Mouse (Mus musculus): Measurements from ENCODE around the gene Abcc10.
A peak's percentile ranks its signal among the peaks of the same experiment; 100 is the strongest.

Gene Abcc10

DNA sequence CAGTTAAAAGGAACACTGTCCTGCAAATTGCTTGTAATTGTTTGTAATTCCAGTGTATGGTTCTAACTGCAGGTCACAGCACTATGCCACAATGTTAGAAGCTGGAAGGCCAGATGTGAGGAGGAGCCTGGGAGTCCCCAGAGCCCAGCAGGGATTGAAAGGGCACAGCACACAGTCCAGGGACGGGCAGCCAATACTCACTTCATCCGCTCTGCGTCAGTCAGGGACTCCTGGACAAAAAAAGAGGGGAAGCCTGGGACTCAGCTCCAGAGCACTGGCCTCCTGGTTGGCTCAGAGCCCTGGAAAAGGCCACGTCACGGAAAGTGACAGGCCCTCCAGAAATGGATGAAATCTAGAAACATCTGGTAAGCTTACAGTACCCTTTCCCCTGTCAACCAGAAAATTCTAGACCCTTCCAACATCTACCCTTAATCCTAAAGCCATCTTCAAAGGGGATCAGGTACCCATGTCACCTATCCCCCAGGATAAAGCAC, 65.9 kb downstream of the Abcc10 start:
- TF ChIP-seq POU5F1 (IDR thresholded peaks at IDR 0.05; ENCODE audit: borderline replicate concordance, low read length) (no peak), NANOG (IDR thresholded peaks at IDR 0.05; ENCODE audit: borderline replicate concordance, low read length) (no peak), CTCF (conservative IDR thresholded peaks at IDR 0.05; ENCODE audit: low read length) (no peak)
- no peak overlapping the region for H3K4me3 ChIP-seq (replicated peaks; ENCODE audit: low read length)
- H3K36me3 ChIP-seq (ENCODE audit: insufficient read depth, low read length), result peaks cover 95% of the 10 kb centered on the region
- peaks cover 80% of the 10 kb centered on the region for H3K4me1 ChIP-seq (replicated peaks; ENCODE audit: low read depth, low read length)
- no peaks in the 10 kb centered on the region for H3K9me3 ChIP-seq (ENCODE audit: low read length)
- no peaks in the 10 kb centered on the region for H3K27me3 ChIP-seq (ENCODE audit: insufficient read depth, low read length)

GRCm38 (mm10) chr17:46259675-46260074, 68.5 kb downstream of the Abcc10 start:
- TF ChIP-seq NANOG (IDR thresholded peaks at IDR 0.05; ENCODE audit: borderline replicate concordance, low read length), result no peak
- no peak for TF ChIP-seq CTCF (conservative IDR thresholded peaks at IDR 0.05; ENCODE audit: low read length)
- TF ChIP-seq POU5F1 (IDR thresholded peaks at IDR 0.05; ENCODE audit: borderline replicate concordance, low read length), result no peak
- Histone ChIP-seq H3K36me3 (ENCODE audit: insufficient read depth, low read length) (peaks cover 83% of the 10 kb centered on the region), H3K4me1 (replicated peaks; ENCODE audit: low read depth, low read length) (peaks cover 64% of the 10 kb centered on the region), H3K27me3 (ENCODE audit: insufficient read depth, low read length) (peaks cover 15% of the 10 kb centered on the region), H3K4me3 (replicated peaks; ENCODE audit: low read length) (no peak overlapping the region; the same call in 1 of the 2 replicates), H3K9me3 (ENCODE audit: low read length) (no peaks in the 10 kb centered on the region)

DNA sequence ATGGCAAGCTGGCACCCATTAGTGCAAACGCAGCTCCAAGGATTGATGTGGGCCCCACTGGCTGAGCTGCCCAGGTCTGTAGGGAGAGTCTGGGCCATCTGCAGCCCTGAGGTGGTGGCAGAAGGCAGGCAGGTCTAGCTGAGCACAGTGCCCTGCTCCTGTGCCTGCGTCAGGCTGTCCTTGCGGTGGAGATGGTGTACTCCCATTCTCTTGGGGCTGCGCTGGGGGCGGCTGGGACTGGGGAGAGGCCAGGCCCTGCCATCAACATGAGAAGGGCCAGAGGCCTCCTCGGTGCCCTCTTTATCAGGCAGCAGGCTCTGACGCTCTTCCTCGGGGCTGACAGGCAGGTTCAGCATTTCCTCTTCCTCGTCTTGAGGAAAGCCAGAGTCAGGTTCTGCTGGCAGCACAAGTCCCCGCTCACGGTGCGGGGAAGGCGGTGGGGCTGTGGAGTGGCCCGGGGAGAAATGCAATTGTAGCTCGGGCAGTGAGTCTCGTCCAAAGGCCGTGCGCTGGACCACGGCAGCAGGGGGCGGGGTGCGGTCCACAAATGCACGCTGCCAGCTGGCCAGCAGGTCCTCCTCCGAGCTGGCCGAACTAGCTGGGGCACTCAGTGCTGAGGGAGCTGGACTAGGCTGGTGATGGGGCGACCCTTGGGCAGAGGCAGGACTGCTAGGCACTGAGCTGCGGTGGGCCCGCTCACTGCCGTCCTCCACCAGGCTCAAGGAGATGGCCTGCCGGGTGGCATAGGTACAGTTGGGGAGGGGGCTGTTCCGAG, 69.7 kb downstream of the Abcc10 start:
- TF ChIP-seq POU5F1 (IDR thresholded peaks at IDR 0.05; ENCODE audit: borderline replicate concordance, low read length) (no peak), NANOG (IDR thresholded peaks at IDR 0.05; ENCODE audit: borderline replicate concordance, low read length) (no peak), CTCF (conservative IDR thresholded peaks at IDR 0.05; ENCODE audit: low read length) (no peak)
- H3K9me3 ChIP-seq (ENCODE audit: low read length), result no peaks in the 10 kb centered on the region
- H3K4me3 ChIP-seq (replicated peaks; ENCODE audit: low read length), result peak overlapping the region; percentile 66
- H3K27me3 ChIP-seq (ENCODE audit: insufficient read depth, low read length), result peaks cover 24% of the 10 kb centered on the region
- H3K36me3 ChIP-seq (ENCODE audit: insufficient read depth, low read length), result peaks cover 71% of the 10 kb centered on the region
- peaks cover 67% of the 10 kb centered on the region for H3K4me1 ChIP-seq (replicated peaks; ENCODE audit: low read depth, low read length)

GRCm38 (mm10) chr17:46255147-46255546, 73.0 kb downstream of the Abcc10 start:
- peaks cover 69% of the 10 kb centered on the region for H3K4me1 ChIP-seq (replicated peaks; ENCODE audit: low read depth, low read length)
- no peak overlapping the region for H3K4me3 ChIP-seq (replicated peaks; ENCODE audit: low read length)
- H3K27me3 ChIP-seq (ENCODE audit: insufficient read depth, low read length), result peaks cover 25% of the 10 kb centered on the region
- H3K36me3 ChIP-seq (ENCODE audit: insufficient read depth, low read length), result peaks cover 62% of the 10 kb centered on the region
- TF ChIP-seq POU5F1 (IDR thresholded peaks at IDR 0.05; ENCODE audit: borderline replicate concordance, low read length), result no peak
- TF ChIP-seq CTCF (conservative IDR thresholded peaks at IDR 0.05; ENCODE audit: low read length), result no peak
- TF ChIP-seq NANOG (IDR thresholded peaks at IDR 0.05; ENCODE audit: borderline replicate concordance, low read length), result no peak
- H3K9me3 ChIP-seq (ENCODE audit: low read length), result no peaks in the 10 kb centered on the region

DNA sequence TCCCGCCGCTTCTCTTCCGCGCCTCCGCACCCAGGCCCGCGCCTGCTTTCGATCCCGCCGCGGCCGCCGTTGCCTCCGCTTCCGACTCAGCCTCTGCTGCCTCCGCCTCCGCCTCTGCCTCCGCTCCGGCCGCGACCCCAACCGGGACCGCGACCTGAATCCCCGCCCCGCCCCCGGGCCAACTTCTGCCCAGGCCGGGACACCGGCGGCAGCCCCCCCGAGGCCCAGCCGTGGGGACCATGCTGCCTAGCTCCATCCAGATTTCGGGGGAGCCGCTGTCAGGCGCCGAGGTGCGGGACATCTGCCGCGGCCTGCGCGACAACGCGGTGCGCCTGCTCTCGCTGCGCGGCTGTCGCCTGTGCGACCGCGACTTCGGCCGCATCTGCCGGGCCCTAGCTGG, 74.0 kb downstream of the Abcc10 start:
- Histone ChIP-seq H3K4me1 (replicated peaks; ENCODE audit: low read depth, low read length) (peaks cover 69% of the 10 kb centered on the region), H3K9me3 (ENCODE audit: low read length) (no peaks in the 10 kb centered on the region), H3K4me3 (replicated peaks; ENCODE audit: low read length) (peak overlapping the region; percentile 81), H3K27me3 (ENCODE audit: insufficient read depth, low read length) (peaks cover 25% of the 10 kb centered on the region), H3K36me3 (ENCODE audit: insufficient read depth, low read length) (peaks cover 62% of the 10 kb centered on the region)
- TF ChIP-seq NANOG (IDR thresholded peaks at IDR 0.05; ENCODE audit: borderline replicate concordance, low read length) (no peak), CTCF (conservative IDR thresholded peaks at IDR 0.05; ENCODE audit: low read length) (no peak), POU5F1 (IDR thresholded peaks at IDR 0.05; ENCODE audit: borderline replicate concordance, low read length) (no peak)

- Histone ChIP-seq H3K36me3 (ENCODE audit: insufficient read depth, low read length) (peaks cover 61% of the 10 kb centered on the region), H3K4me3 (replicated peaks; ENCODE audit: low read length) (peak within 1 kb of the TSS; percentile 81), H3K27me3 (ENCODE audit: insufficient read depth, low read length) (peaks cover 25% of the 10 kb centered on the region), H3K4me1 (replicated peaks; ENCODE audit: low read depth, low read length) (peaks cover 69% of the 10 kb centered on the region), H3K9me3 (ENCODE audit: low read length) (no peaks in the 10 kb centered on the region)
- TF ChIP-seq NANOG (IDR thresholded peaks at IDR 0.05; ENCODE audit: borderline replicate concordance, low read length) (no peak), CTCF (conservative IDR thresholded peaks at IDR 0.05; ENCODE audit: low read length) (no peak), POU5F1 (IDR thresholded peaks at IDR 0.05; ENCODE audit: borderline replicate concordance, low read length) (no peak)
Measured at GRCm38 (mm10) chr17:46253452-46254084, 74.6 kb downstream of the Abcc10 start, which contains the start of gene Lrrc73. TSS of gene Lrrc73 (plus strand) at chr17:46253531.
